Mouse (Mus musculus) heart, postnatal 0 days (tissue): Measurements from ENCODE around the gene Fam136a. TPM values are rescaled to one million over a fixed set of nuclear protein-coding genes. Genes with fewer than 3 reads are reported as not detected.
A peak's percentile ranks its signal among the peaks of the same experiment; 100 is the strongest.

Source experiments
- ATAC-seq: fragments of 200-750 bp; cut with Nextera tagmentation; 2 replicates; pipeline ENCODE4 v1.8.0; 2017; ENCODE audit warnings: low read depth, moderate number of reproducible peaks, moderate library complexity; ENCODE audit not compliant: insufficient read depth
- DNase-seq: peaks from one replicate; pipeline ENCODE4 v3.0.0-alpha.2; 2016; ENCODE audit warnings: low spot score
- H3K27ac ChIP-seq: fragments of 300-500 bp; sonication (generic); 2 replicates; pipeline ENCODE4 v1.5.1; 2014; ENCODE audit warnings: low read depth, mild to moderate bottlenecking
- H3K27me3 ChIP-seq: fragments of 300-500 bp; sonication (generic); 2 replicates; pipeline ENCODE4 v1.6.1; 2014; ENCODE audit warnings: low read length, mixed read lengths; ENCODE audit not compliant: control insufficient read depth, insufficient read depth
- H3K36me3 ChIP-seq: fragments of 300-500 bp; sonication (generic); replicated peaks from 2 replicates; pipeline ENCODE4 v1.6.1; 2014; ENCODE audit warnings: low read length, mixed read lengths; ENCODE audit not compliant: control insufficient read depth, insufficient read depth
- H3K4me1 ChIP-seq: fragments of 300-500 bp; sonication (generic); 2 replicates; pipeline ENCODE4 v1.6.1; 2014; ENCODE audit warnings: antibody characterized with exemption; ENCODE audit not compliant: control insufficient read depth, insufficient read depth
- H3K4me2 ChIP-seq: fragments of 300-500 bp; sonication (generic); 2 replicates; pipeline ENCODE4 v1.6.1; 2014; ENCODE audit warnings: low read depth, mild to moderate bottlenecking, low read length, moderate library complexity
- H3K4me3 ChIP-seq: fragments of 300-500 bp; sonication (generic); 2 replicates; pipeline ENCODE4 v1.5.1; 2014; ENCODE audit warnings: low read depth, low read length
- H3K9ac ChIP-seq: fragments of 300-500 bp; sonication (generic); replicated peaks from 2 replicates; pipeline ENCODE4 v1.6.1; 2014; ENCODE audit warnings: low read depth, low read length, mixed read lengths
- H3K9me3 ChIP-seq: fragments of 300-500 bp; sonication (generic); replicated peaks from 2 replicates; pipeline ENCODE4 v1.6.1; 2016; ENCODE audit warnings: low read length; ENCODE audit not compliant: control insufficient read depth
- CTCF ChIP-seq: IDR thresholded peaks from 2 replicates; pipeline ENCODE4 v1.5.1; 2016; ENCODE audit warnings: antibody characterized with exemption, control low read depth, low read depth
- EP300 ChIP-seq: IDR thresholded peaks from 2 replicates; pipeline ENCODE4 v1.6.1; 2016; ENCODE audit warnings: antibody characterized with exemption, low read depth
- WGBS: fragments of 180-500 bp; shearing (Covaris S2); extraction: QIAGEN DNeasy Blood & Tissue Kit; methylation state at CpG from one replicate; pipeline ENCODE4 v1.1.7; 2014; 5-methylcytosine and 5-hydroxymethylcytosine counted together
- polyA plus RNA-seq: library from polyadenylated mRNA; unstranded; fragments of >200 nt; fragmentation: Nextera tagmentation; extraction: Ambion mirVana; gene quantifications from 2 replicates; pipeline ENCODE4 v1.2.1, GENCODE M21; 2015
- total RNA-seq: library from RNA; depleted of rRNA; stranded (reverse); fragments of >200 nt; gene quantifications from 2 replicates; pipeline ENCODE4 v1.2.3, GENCODE M21; 2014; ENCODE audit warnings: low replicate concordance

Fam136a gene
- total and polyA plus RNA-seq, 2 experiments from 2014 or later: 48.2 to 75.9 TPM

GRCm38 (mm10) chr6:86356956-86357355, 8.5 kb upstream of the Fam136a start:
- DNase-seq (no peak), ATAC-seq (no peak)
- 61% methylated on average over 9 of the region's 9 CpGs for WGBS

DNA sequence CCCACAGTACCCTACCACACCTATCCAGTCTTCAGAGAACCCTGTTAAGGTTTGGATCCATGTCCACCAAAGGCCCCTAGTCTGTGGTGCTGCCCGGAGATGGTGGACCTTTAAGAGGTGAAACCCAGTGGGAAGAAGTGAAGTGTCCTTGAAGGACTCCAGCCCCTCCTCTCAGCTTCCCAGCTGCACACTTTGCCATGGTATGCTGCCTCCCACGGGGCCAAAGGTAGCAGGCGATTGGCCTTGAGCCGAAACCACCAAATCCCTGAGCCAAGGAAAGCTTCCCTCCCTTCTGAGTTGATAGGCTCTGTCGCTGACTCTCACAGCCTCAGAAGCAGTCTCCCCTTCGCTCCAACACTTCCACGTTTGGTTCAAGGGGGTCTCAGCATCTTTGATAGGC, 4.8 kb upstream of the Fam136a start:
- Histone ChIP-seq H3K4me3 (no peak overlapping the region), H3K36me3 (no peaks in the 10 kb centered on the region), H3K9me3 (no peaks in the 10 kb centered on the region), H3K4me2 (no peak overlapping the region), H3K4me1 (no peaks in the 10 kb centered on the region), H3K9ac (no peak overlapping the region), H3K27ac (no peak overlapping the region), H3K27me3 (no peaks in the 10 kb centered on the region)
- ATAC-seq: no peak
- no peak for TF ChIP-seq CTCF
- TF ChIP-seq EP300: no peak
- WGBS: 51% methylated on average over 7 of the region's 7 CpGs
- DNase-seq: no peak

More at GRCm38 (mm10) chr6:86356956-86357355, 8.5 kb upstream of the Fam136a start:
- no peaks in the 10 kb centered on the region for H3K27me3 ChIP-seq
- no peaks in the 10 kb centered on the region for H3K9me3 ChIP-seq
- H3K4me2 ChIP-seq: no peak overlapping the region
- no peak overlapping the region for H3K27ac ChIP-seq
- no peak overlapping the region for H3K9ac ChIP-seq
- no peak for TF ChIP-seq CTCF
- no peak for TF ChIP-seq EP300
- no peaks in the 10 kb centered on the region for H3K4me1 ChIP-seq
- no peak overlapping the region for H3K4me3 ChIP-seq
- H3K36me3 ChIP-seq: no peaks in the 10 kb centered on the region

DNA sequence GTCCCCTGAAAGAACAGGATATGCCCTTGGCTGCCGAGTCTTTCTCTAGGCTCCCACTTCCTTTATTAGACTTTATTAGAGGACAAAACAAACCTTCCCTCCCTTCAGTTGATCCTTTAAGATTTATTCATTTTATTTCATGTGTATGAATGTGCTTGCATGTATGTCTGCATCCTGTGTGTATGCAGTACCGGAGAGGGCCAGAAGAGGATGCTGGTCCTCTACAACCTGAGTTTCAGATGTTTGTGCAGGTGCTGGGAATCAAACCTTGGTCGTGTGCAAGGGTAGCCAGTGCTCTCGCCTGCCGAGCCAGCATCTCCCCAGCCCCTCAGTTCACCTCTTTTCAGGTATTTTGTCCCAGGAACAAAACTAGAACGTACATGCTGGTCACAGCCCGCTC, 4.1 kb upstream of the Fam136a start:
- no peak overlapping the region for H3K4me3 ChIP-seq
- no peaks in the 10 kb centered on the region for H3K9me3 ChIP-seq
- H3K4me1 ChIP-seq: peaks cover 5% of the 10 kb centered on the region; the same call in 1 of the 2 replicates
- DNase-seq (no peak), ATAC-seq (no peak)
- no peak overlapping the region for H3K9ac ChIP-seq
- H3K27me3 ChIP-seq: no peaks in the 10 kb centered on the region
- no peak overlapping the region for H3K27ac ChIP-seq
- TF ChIP-seq EP300: no peak
- H3K36me3 ChIP-seq: no peaks in the 10 kb centered on the region
- WGBS: 84% methylated on average over 7 of the region's 7 CpGs
- no peak overlapping the region for H3K4me2 ChIP-seq

DNA sequence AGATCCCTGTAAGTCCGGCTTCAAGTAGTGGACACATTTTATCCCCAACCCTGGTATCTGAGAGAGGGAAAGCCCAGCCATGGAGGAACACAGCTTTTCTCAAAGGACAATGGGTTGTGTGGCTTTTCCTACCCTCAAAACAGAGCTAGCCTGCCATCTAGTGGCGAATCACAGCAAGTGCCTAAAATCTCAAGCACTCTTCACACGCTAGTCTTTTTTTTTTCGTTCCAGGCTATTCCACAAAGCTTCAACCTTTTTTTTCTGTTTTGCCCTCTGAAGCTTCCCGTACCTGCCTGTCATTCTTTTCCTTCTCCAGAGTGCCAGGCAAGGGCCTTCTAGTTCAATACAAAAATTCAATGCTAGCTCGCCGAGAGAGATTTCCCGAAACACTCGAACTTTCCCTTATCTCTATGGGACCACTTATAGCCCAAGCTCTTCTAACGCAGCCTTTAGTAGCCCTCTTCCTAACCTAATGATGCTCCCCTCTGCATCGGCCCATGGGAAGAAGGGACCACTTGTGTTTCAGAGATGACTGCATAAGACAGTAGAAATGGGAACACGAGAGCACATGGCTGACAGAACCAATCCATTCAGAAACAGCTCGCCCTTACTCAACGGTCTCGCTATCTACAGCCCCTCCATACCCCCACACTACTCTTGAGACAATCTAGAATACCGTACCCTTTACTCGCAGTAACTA, 854 bp upstream of the Fam136a start:
- peak overlapping the region; percentile 41; the same call in 1 of the 2 replicates for H3K9ac ChIP-seq
- H3K4me2 ChIP-seq: peak overlapping the region; percentile 92
- no peak overlapping the region for H3K27ac ChIP-seq
- H3K27me3 ChIP-seq: no peaks in the 10 kb centered on the region
- peak; percentile 73 for DNase-seq
- peaks cover 6% of the 10 kb centered on the region for H3K36me3 ChIP-seq
- 0 out of 2 replicates have a peak, but pooled peaks have one; percentile 6 for ATAC-seq
- peaks cover 13% of the 10 kb centered on the region; the same call in 1 of the 2 replicates for H3K4me1 ChIP-seq
- TF ChIP-seq CTCF: peak; percentile 94
- no peak for TF ChIP-seq EP300
- no peaks in the 10 kb centered on the region for H3K9me3 ChIP-seq
- under 1% methylated on average over 17 of the region's 17 CpGs for WGBS
- peak overlapping the region; percentile 83 for H3K4me3 ChIP-seq

DNA sequence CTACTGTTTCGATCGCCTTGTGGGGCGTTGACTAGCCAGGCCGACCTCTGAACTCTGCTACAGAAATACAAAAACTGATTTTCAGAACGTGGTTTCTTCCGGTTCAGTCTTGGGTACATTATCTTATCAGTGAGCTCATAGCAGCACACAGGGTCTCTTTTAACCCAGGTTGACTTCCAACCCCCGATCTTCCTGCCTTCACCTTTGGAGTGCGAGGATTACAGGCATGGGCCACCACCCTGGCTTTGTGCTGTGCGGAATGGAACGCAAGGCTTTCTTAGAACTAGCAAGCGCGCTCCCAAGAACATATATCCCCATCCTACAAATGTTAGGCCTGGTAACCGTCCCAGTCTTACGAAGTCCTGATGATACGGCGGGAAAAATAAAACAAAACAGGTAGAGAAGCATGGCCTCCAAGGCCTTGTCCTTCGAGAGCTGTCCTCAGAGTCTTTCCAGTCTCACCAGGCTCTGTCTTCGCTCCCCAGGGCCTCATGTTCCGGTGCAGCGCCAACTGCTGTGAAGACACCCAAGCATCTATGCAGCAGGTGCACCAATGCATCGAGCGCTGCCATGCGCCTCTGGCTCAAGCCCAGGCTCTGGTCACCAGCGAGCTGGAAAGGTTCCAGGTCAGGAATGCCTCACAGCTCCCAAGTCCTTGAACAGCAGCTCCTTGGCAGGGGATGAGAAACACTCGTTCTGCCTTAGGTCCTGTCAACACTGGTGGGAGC, 843 bp downstream of the Fam136a start:
- H3K9me3 ChIP-seq: no peaks in the 10 kb centered on the region
- peak overlapping the region; percentile 85 for H3K27ac ChIP-seq
- TF ChIP-seq CTCF: no peak
- 0 out of 2 replicates have a peak, but pooled peaks have one; percentile 2 for TF ChIP-seq EP300
- H3K36me3 ChIP-seq: peaks cover 6% of the 10 kb centered on the region
- peaks cover 20% of the 10 kb centered on the region for H3K4me1 ChIP-seq
- H3K27me3 ChIP-seq: no peaks in the 10 kb centered on the region
- ATAC-seq (no peak), DNase-seq (peak; percentile 48)
- H3K9ac ChIP-seq: peak overlapping the region; percentile 71
- H3K4me3 ChIP-seq: peak overlapping the region; percentile 83
- peak overlapping the region; percentile 92 for H3K4me2 ChIP-seq
- WGBS: 34% methylated on average over 25 of the region's 25 CpGs
